Mouse (Mus musculus) bone marrow, adult 2 months (tissue): ENCODE measurements around the gene Dhtkd1.

ENCODE experiments used
- CTCF ChIP-seq: fragments of 200-500 bp; IDR thresholded peaks from 2 replicates; pipeline ENCODE4 v1.5.1; 2011; ENCODE audit warnings: low read length, control low read depth; ENCODE audit not compliant: control insufficient read depth, insufficient read depth
- POLR2A ChIP-seq: fragments of 200-500 bp; IDR thresholded peaks from 2 replicates; pipeline ENCODE4 v1.6.1; 2011; ENCODE audit warnings: low read depth, mild to moderate bottlenecking, control low read depth, low read length, borderline replicate concordance; ENCODE audit not compliant: control insufficient read depth

DNA sequence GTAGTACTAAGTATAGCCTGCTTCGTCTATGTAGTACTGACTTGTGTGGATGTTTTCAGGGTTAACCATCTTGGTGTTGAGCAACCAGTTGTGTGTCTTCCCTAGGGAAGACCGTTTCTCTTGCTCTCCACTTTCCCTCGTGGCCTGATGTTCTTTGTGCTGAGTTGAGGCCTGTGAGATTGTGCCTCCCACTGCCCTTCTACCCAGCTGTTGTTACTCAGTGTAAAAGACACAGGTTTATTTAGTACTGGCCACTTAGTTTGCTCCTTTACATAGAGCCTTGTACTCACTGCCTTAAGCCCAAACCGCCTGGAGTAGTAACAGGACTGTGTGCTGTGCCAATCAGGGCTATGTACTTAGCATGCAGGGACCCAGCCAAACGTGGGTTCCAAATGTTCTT is 90.7 kb downstream of the Dhtkd1 start:
- TF ChIP-seq CTCF (no peak), POLR2A (no peak)
